Mouse (Mus musculus) liver, embryonic 14.5 days (tissue): ENCODE data around the gene Nprl3.

Source experiments
- CTCF ChIP-seq: IDR thresholded peaks from 2 replicates; pipeline ENCODE4 v1.5.1; 2016; ENCODE audit warnings: antibody characterized with exemption, low read depth, control low read depth
- EP300 ChIP-seq: IDR thresholded peaks from 2 replicates; pipeline ENCODE4 v1.6.1; 2016; ENCODE audit warnings: antibody characterized with exemption, low read depth

- TF ChIP-seq CTCF = no peak
- no peak for TF ChIP-seq EP300
Measured at GRCm38 (mm10) chr11:32243205-32243955, 24.1 kb downstream of the Nprl3 start.
